Mouse (Mus musculus): ENCODE measurements around the gene Creb3l1.

Gene Creb3l1

DNA sequence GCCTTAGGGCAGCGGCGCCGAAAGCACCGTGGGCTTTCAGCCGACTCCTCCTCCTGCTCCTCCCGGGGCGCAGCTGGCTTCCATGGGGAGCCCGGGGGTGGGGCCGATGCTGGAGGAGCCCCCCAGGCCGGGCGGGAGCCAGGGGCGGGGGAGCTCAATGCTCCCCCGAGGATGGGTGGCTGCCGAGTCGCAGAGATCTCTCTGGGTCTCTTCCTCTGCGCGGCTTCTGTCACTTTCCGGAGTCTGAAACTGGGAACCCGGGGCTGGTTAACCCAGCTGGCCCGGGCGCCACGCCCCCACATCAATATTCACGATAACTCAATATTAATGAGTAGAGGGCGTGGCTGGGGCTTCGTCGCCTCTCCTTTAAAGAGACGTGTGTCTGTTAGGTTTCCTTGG is at the start of gene Creb3l1:
Creb3l1 (minus strand) TSS at position 229 of the 399 bp plus-strand sequence.
- DNase-seq (ENCODE audit: low spot score in 2 of 2) = peak; percentile 28 to 40

DNA sequence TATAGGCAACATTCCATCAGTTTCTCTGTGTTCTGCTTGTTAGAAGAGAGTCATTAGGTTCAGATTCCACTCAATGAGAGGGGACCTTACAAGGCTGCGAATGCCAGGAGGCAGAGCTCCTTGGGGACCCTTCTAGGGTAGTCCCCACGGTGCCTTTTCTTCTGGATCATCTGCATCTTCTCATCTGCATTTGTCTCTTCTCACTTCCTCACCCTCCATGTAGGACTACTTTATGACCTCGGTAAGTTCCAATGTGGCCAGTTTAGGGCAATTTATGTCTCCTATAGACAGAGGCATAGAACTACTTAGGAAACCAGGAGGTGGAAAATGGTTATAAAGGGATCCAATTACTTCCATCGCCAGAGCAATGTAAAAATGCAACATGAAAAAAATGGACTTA is 46.8 kb upstream of the Creb3l1 start:
- no peak for DNase-seq (ENCODE audit: low spot score in 2 of 2)

DNA sequence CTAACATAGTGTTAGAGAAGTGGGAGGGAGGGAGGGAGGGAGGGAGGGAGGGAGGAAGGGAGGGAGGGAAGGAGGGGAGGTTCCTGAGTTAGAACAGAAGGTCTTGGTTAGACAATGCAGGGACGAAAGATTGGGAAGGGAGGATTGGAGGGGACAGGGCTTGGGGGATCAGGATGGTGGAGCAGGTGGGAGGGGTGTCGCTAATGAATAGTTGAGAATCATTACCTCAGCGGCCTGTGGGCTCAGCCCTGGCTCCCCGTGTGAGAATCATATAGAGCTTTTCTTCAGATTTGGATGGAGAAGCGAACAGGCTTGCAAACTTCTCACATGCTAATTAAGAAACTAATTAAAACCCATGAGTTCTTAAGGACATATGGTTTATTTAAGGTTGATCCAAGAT is 45.3 kb upstream of the Creb3l1 start:
- DNase-seq (ENCODE audit: low spot score in 2 of 2) = no peak

DNA sequence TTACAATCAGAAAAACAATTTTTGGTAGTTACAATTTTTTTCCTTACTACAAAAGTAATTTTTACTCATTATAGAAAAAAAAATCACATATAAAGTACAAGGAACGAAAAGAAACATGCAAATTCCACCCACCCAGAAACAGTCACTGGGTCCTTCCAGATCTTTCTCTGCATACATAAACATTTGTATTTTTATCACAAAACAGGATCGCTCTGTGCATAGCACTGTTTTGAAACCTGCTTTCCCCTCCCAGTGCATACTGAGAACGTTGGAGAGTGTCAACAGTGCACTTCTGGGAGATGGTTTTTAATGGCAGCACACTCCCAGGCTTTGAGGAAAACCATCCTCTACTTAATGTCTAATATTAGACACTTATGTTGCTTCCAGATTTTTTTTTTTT is 43.3 kb upstream of the Creb3l1 start:
- DNase-seq (ENCODE audit: low spot score in 2 of 2) = no peak

DNA sequence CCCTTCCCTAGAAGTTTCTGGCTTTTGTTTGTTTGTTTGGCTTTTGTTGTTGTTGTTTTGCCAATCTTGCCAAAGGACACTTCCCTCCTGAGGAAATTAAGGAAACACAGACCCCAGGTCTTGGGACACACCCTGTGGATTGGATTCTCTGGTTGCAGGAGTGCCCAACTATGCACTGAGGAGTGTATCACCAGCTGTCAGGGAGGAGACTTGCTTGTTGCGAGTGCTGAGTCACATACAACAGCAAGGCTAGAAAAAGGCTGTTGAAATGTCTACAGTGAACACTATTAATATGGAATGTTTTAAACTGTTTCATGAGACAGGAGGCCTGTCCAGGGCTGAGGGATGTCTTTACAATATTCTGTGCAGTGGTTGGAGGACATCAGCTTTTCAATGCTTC is 42.6 kb upstream of the Creb3l1 start:
- DNase-seq (ENCODE audit: low spot score in 2 of 2) = no peak

DNA sequence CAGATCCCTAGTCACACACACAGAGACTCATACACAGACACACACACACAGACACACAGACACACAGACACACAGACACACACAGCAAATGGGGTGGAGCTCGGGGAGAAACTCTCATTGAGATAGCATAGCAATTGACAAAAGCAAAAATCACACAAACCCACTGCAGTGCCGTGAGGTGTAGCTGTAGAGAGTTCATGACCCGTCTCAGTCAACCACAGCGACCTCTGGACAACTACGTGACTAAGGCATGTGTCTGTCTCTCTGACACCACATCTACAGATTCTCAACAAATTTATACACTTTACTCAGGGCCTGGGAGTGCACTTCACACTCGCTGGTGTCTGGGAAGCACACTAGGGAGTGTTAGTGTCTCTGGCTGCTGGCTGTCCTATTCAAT is 41.6 kb upstream of the Creb3l1 start:
- DNase-seq (ENCODE audit: low spot score in 2 of 2) = no peak

DNA sequence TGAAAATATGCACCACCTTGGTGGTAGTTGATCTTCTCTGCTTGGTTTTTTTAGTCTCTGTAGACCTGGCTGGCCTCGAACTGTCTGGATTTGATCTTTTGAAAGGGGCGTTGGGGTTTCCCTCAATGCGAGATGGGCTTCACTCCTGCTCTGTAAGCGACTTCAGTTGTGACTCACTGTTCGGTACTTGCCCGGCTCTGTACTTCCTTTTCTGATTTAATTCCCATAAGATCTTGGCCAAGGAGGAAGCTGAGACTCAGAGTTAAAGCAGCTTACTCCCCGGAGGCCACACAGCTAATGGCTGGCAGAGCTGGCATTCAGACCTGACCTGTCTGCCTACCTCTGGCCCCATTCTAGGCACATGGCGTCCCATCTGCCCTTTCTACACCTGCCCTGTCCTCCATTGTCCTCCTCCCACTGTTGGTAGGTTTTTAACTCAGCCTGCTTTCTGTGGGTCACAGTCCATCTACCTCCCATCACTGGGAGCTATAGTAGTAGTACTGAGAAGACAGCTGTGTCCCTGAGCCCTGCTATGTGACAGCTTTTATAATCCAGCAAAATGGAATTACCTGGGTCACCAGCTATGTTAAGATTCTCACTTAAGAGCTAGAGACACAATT is 41.1 kb upstream of the Creb3l1 start:
- no peak for DNase-seq (ENCODE audit: low spot score in 2 of 2)

DNA sequence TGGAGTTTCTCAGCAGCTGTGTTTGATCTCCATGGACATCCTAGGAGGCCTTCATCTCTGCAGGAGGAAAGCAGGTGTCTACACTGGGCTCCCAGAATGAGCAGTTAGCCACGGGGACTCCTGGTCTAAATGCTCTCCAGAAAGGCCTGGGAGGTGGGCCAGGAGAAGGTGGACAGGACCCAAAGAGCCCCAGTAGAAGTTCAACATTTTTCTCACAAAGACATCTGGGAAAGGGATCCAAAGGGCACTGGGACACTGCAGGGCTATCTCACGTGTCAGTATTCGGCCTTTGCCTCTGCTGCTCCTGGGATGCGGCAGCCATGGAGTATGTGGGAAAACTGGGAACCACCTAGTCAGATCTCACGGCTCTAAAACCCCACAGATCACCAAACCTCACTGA is 38.8 kb upstream of the Creb3l1 start:
- no peak for DNase-seq (ENCODE audit: low spot score in 2 of 2)

DNA sequence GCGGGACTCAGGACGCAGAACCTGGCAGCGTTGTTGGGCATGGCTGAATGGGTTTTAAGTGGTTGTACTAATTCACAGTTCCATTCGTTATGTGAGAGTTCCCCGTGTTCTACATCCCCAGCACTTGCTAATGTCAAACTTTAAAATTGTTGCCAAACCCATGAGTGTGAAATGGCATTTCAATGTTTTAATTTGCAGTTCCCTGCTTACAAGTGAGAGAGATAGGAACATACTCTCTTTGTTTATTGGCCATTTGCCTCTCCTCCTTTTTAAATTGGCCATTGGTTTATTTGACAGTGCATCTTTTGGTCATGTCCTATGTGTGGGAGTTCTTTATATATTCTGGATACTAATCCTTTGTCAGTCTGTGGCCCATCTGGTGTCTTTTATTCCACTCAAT is 37.0 kb upstream of the Creb3l1 start:
- DNase-seq (ENCODE audit: low spot score in 2 of 2) = no peak

DNA sequence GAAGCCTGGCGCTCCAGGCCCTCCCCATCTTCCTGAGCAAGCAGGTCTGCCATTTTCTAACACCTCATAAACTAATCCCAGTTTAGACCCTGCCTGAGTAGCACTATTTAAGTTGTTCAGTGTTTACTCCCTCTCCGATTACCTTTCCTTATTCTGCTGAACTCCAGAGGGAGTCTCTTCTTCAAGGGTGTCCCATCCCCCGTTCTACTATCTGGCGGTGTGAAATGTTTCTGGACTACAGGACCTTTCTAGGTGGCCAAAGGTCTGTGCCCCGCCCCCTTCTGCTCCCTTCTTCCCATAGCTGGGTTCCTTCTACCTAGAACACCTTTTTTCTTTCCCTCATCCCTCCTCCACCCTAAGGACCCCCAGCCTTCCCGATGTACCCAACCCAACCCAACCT is 36.0 kb upstream of the Creb3l1 start:
- no peak for DNase-seq (ENCODE audit: low spot score in 2 of 2)

DNA sequence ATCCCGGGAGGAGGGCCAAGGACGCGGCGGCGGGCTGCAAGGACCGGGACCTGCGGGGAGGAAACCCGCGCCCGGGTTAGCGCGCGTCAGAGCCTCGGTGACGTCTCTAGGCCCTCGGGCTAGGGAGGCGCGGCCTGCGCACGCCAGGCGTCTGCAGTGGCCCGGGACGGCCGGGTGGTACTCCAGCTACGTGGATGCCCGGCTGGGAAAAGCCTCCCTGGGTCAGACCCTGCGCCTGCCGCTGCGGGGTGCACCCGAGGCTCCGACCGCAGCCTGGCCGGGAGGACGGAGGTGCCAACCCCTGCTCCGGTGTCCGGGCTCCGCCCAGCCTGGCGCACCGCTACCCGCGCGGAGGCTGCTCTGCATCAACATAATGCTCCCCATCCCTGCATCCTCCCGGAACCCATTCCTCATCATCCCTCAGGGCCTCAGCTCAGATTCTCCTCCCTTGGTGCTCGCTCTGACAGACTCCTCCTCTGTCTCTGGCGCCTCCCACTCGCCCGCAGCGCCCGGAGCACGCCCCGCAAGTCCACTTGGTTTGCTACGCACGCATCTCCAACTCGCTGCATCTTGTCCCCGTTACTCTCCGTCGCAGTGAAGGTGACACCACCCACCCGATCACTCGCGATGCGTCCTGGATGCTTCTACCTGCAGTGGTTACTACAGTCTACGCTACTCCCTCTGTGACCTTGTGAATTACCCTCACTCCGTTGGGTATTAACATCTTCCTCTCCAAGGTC is 35.3 kb upstream of the Creb3l1 start:
- peak; percentile 34 to 72 for DNase-seq (ENCODE audit: low spot score in 2 of 2)

DNA sequence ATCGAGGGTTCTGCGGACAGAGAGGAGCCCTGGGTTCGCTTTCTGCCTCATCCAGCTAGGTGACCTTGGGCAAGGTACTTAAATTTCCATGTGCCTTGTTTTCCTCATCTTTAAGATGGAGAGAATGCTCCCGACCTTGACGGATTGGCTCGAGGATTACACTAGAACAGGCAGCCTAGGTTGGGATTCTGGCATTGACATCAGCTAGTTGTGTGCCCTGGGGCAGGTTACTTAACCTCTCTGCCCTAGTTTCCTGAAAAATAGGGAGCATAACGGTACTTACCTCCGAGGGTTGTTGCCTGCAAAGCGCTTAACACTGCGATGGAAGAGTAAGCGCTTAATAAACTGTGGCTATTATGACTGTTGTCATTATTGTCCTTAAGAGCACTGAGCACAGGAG is 34.6 kb upstream of the Creb3l1 start:
- DNase-seq (ENCODE audit: low spot score in 2 of 2) = no peak

DNA sequence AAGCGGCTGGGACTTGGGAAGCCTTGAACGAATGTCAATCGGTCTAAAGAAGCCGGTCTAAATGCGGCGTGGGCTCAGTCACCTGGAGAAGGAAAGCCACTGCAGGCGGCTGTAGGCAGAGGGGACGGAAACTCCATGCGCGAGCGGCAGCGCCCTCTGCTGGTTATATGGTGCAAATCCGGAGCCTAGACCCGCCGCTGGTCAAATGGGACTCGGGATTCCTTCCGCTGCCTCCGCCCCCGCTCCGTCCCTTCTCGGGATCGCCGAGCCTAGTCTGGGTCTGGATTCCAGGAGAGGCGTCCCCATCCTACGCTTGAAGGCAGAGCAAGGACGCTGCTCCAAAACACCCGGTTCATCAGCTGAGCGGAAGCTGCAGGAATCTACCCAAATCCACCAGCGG is 34.2 kb upstream of the Creb3l1 start:
- DNase-seq (ENCODE audit: low spot score in 2 of 2) = peak; percentile 97 to 98

DNA sequence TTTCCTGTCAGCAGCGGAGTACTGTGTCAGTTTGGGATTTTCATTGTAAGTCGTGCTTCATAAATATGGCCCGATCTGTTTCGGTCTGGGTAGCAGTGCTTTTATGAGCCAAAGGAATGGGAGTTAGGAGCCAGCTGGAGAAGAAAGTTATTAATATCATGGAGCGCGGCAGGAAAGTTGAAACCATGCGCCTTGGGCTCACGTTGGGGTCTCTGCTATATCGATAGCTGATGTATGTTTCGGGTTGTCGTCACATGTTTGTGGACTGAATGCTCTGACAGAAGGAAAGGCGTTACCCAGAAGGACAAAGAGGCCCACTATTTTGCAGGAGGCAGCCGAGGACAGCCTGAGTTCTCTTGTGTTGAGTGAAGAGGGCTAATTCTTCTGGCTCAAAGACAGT is 32.5 kb upstream of the Creb3l1 start:
- no peak for DNase-seq (ENCODE audit: low spot score in 2 of 2)

DNA sequence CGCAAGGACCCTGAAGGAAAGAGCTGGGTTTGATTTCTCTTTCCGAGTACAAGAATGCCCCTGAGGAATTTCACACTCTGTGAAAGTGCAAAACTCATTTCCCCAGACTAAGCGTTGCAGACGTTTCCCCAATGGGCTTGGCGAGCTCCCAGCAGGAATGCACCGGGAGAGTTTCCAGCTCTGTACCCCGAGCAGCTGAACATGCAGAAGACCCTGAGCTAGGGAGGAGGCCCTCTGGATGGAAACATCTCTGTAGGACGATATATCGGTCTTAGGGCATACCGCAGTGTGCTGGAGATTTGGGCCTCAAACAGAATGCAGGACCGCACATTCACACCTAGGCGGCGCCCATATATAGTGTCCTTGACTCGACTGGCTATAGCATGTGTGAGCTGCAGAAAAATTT is 31.5 kb upstream of the Creb3l1 start:
- peak in 1 of 2 experiments; percentile 46 for DNase-seq (ENCODE audit: low spot score in 2 of 2)

DNA sequence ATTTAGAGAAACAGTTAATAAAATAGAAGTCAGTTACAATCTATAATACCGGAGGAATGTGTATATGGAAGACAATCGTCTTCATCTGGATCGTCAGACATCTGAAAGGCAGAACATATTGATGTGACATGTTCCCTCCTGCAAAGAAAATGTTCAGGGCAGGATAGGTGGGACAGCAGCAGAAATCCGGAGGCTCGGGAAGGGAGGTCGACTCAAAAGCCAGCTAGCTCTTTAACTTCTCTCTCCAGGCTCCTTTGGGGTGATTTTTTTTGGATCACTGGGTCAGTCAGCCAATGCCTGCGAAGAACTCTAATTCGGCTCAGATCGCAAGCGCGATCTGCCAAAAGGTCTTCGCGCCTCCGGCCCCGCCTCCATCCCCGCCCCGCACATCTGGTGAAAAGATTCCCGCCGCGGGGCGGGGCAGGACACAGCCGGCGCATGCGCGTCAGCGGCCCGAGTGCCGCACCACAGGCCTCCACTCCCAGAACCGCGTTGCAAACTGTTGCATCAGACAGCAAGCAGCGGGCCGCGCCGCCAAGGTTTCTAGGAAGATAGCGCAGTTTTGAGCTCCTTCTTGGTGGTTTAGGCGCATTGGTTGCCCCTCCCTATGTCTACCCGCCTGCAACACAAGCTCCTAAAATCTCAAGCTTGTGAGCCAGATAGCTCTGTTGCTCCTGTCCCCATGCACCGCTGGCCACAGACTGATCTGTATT is 31.0 kb upstream of the Creb3l1 start:
- DNase-seq (ENCODE audit: low spot score in 2 of 2) = peak; percentile 78 to 83

DNA sequence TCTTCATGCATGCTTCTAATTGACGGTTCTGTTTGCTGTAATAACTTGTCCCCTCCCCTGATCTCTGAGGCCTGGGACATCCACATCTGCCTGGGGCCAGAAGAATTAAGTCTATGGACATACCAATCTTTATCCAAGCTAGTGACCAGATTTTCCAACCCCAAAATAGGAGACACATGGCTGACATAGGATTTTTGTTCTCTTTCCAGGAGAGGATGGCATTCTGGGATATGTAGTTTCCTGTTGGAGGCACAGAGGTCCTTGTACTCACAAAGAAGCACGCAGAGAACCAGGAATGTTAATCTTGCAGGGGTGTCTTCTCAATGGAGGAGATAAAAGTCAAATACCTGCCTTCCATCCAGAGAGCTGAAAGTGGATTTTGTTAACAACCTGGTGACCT is 28.5 kb upstream of the Creb3l1 start:
- no peak for DNase-seq (ENCODE audit: low spot score in 2 of 2)

DNA sequence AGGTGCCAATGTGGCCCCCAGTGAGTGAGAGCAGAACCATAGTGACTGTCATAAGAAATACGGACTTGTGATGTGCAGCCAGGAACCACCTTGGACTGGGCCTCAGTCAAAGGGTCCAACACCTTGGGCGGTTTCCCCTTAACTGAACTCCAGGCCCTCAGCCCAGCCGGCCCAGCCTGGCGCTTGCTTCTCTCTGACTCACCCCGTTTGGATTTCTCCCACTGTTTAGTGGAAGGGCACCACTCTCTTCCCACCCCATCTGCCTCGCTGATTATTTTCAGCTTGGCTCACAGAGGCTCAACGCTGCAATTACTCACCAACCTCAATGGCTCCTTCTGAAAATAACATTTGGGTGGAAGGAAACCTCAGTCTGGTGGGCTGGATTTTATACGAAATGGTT is 27.9 kb upstream of the Creb3l1 start:
- no peak for DNase-seq (ENCODE audit: low spot score in 2 of 2)

DNA sequence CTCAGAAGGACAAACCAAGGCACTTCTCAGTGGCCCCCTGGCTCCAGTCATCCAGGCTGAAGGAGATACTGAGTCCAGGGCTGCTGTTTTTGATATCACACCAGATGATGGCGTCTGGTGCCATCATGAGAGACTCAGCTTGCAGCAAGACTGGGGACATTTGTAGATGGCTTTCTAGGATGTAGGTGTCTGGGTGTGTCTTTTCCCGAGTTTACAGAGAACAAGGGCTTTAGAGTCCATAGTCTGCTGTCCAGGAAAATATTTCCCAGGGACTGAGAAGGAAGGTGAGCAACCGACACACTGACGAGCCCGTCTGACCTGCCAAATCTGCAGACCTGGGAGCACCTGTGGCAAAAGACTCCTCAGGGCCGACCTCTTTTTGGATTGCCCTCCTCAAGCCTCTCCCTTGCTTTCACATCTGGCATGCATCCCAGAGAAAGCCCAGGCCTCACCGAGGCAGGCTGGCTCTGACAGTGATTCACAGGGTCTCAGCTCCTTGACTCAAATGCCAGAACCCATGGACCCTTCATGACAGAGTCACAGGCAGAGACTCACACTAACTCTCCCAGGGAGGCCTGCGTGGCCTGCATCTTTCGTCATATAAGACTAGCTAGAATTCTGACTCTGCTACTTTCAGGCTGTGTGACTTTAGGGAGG is 23.9 kb upstream of the Creb3l1 start:
- DNase-seq (ENCODE audit: low spot score in 2 of 2) = no peak

DNA sequence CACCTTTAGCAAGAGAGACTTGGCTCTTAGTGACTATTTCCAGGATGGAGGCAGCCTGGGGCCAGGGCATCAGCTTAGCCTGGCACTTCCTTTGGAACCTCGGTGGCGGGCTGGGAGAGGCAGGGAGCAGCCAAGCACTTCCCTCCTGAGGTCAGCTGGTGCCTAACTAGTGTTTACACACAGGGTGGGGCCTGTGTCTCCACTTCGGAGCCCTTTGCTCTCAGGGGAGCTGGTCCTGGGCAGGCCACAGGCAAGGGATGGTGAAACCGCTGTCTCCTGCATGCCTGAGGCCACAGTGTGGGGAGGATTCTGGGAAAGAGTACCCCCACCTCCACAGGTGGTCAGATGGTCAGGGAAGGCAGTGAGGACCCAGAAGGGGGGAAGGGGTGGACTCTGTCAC is 23.3 kb upstream of the Creb3l1 start:
- DNase-seq (ENCODE audit: low spot score in 2 of 2) = no peak

DNA sequence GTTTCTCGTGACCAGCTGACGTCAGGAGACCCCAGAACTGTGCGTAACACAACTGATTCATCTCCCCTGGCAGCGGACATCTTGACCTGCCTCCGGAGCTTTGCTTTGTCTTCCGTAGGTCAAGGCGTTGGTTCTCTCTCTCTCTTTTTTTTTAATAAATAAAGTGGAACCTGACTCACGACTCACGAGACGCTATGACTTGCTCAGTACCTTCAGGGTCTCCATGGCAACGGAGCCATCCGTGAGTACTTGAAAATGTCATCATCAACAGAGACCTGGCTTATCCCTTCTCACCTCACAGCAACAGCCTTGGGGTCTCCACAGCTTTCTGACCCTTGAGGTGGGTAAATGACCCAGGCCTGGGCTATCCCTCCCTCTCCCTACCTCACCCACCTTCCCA is 19.0 kb upstream of the Creb3l1 start:
- DNase-seq (ENCODE audit: low spot score in 2 of 2) = no peak

DNA sequence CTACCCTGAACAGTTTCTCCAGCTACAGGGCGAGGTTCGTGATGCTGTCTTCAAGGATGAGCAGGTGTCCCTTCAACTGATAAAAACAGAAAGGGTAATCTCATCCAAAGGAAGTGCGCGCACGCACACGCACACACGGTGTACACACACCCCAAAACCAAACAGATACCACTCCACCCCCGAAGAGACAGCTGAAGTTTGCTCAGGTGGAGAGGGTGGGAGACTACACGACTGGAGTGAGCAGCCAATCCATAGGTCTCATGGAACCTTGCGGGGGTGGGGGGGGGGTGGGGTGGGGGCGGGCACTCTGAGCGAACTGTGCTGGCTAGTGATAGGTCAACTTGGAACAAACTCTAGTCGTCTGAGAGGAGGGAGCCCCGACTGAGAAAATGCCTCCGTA is 17.2 kb upstream of the Creb3l1 start:
- DNase-seq (ENCODE audit: low spot score in 2 of 2) = no peak

DNA sequence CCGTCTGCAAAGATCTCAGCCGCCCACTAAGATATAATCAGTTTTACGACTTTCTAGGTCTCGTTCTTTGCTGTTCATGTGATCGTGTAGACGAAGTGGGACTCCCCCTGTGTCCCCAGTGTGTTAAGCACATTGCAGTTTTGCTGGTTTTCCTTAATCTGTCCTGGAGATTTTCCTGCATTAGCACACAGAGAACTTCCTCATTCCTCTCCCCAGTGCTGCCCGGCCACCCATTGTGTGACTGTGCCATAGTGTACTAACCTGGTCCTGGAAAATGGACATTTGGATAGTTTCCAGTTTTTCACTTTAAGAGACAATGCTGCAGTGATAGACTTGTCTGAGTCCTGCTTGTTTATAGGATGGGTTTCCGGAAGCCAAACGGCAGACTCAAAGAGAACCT is 10.0 kb upstream of the Creb3l1 start:
- no peak for DNase-seq (ENCODE audit: low spot score in 2 of 2)

Data from cerebellum, postnatal 4 days (tissue).